Mouse (Mus musculus): ENCODE results near the gene Adam11.

DNA sequence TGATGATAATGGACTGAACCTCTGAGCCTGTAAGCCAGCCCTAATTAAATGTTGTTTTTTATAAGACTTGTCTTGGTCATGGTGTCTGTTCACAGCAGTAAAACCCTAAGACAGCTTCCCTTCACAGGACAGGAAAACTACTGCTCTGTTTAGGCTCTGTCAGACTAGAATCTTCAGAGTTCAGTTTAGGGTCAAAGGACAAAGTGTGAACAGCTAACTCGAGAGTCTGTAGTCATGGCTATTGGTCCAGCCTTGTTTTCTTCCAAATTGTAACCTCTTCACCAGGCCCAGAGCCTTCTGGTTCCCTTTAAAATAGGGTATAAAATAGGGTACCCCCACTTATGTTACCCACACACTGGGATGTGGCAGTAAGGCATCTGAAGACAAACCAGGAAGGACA, 13.4 kb upstream of the Adam11 start:
- no peak for TF ChIP-seq CTCF (IDR thresholded peaks at IDR 0.05; ENCODE audit: insufficient read depth, low read length)
- TF ChIP-seq POLR2A (IDR thresholded peaks at IDR 0.05; ENCODE audit: borderline replicate concordance, extremely low read depth, low read depth, low read length) = no peak

All from lung, adult 2 months (tissue).